Mouse (Mus musculus): ENCODE data around the gene 4930415L06Rik. TPM values are rescaled to one million over a fixed set of nuclear protein-coding genes. Genes with fewer than 3 reads are reported as not detected.

The 4930415L06Rik gene
- total RNA-seq (2021) = not detected
- long read RNA-seq, experiment 1 = 0 reads
- long read RNA-seq, experiment 2 = 0 reads

DNA sequence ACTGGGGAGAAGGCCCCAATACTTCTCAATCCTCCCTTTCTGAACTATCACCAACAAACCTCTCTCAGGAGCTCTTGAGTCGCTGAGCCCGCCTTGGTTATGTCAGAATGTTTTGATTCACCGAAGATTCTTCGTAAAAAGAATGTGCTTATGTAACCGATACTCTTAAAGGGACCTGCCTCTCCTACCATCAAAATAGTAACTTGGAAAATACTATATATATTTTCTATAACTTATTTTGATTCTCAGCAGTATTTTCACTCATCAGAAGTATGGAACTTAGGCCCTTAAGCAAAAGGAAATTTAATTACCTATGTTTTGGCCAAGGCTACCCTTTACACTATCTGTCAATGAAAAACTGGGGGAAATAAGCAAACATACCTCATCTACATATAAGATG is at the start of gene 4930415L06Rik:
4930415L06Rik (minus strand) TSS at position 101 of the 400 bp plus-strand sequence.
- DNase-seq = no peak

DNA sequence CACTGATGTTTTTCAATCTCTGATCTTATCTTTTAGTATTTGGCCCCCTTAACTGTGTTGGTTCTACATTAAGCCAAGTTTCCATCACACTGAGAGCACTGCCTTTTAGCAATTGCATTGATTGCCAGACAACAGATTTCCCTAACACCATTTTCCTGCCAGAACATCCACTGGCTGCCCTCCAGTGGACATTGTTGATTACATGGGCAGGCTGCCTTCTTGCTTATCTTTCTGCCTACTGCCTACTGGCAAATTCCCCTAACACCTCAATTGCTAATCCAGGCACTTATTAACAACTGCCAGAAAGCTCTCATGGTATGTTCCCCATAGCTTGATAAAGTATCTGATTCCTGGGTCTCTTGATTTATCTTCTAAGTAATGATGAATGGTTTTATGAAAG is 46.0 kb upstream of the 4930415L06Rik start:
- DNase-seq = no peak

DNA sequence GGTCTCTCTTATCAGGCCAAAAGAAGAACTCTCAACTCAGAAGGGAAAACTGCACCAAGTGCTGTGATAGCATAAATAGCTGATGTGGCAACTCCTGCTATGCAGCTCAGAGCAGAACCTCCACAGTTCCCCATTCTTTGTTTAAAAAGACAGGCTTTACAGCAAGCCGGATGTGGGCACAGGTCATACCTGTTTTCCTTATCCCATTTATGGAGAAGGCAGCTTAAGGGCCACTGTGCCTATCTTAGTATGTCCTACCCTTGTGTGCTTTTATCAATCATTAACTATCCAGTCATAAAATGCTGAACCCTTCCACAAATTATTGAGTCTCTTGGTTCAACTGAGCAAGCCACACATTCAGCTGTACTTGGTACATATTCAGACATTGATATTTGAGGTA is 27.8 kb downstream of the 4930415L06Rik start:
- no peak for DNase-seq

Other genes with a start within 250 kb of the 4930415L06Rik start
- not detected for gene 4932429P05Rik, start 180.6 kb downstream of the 4930415L06Rik start, total RNA-seq (2021)

Measured in gastrocnemius, postnatal 25 days (tissue).